Mouse (Mus musculus) layer of hippocampus, adult 8-10 months (tissue): Measurements from ENCODE around the gene Icmt. TPM values are rescaled to one million over a fixed set of nuclear protein-coding genes. Genes with fewer than 3 reads are reported as not detected.

Experiments used
- DNase-seq, 2 experiments: peaks; one replicate each; pipeline ENCODE4 v3.0.0; 2022; ENCODE audit warnings: low spot score in 2 of 2
- total RNA-seq, 4 experiments: library from RNA; stranded (reverse); gene quantifications; 2 replicates each; pipeline ENCODE4 v1.2.4; 2022

The Icmt gene
- total RNA-seq, 4 experiments from 2014 or later = 38.0 to 52.1 (median 47.0) TPM

- DNase-seq = peak in 1 of 2 experiments; percentile 50
These were observed 41.6 kb downstream of the Icmt start, which contains the start of gene Chd5 for GRCm38 (mm10) chr4:152338419-152339292. Chd5 (plus strand) TSS chr4:152338651.

- DNase-seq = no peak
These were observed 42.3 kb downstream of the Icmt start for GRCm38 (mm10) chr4:152339293-152339790.

- no peak for DNase-seq
These were observed 43.7 kb downstream of the Icmt start for GRCm38 (mm10) chr4:152340584-152341284.

- DNase-seq = no peak
These were observed 46.3 kb downstream of the Icmt start for GRCm38 (mm10) chr4:152343296-152343695.

GRCm38 (mm10) chr4:152344651-152345050 is 47.6 kb downstream of the Icmt start:
- DNase-seq = no peak

- DNase-seq = peak in 1 of 2 experiments; percentile 59
These were observed 48.3 kb downstream of the Icmt start for GRCm38 (mm10) chr4:152345120-152345889.

- DNase-seq = peak; percentile 69 to 72
These were observed 52.9 kb downstream of the Icmt start for GRCm38 (mm10) chr4:152349837-152350381.

GRCm38 (mm10) chr4:152350722-152351421 is 53.8 kb downstream of the Icmt start:
- DNase-seq = no peak

GRCm38 (mm10) chr4:152351422-152352305 is 54.6 kb downstream of the Icmt start:
- no peak for DNase-seq

- DNase-seq = no peak
These were observed 57.0 kb downstream of the Icmt start for GRCm38 (mm10) chr4:152353886-152354637.

- no peak for DNase-seq
These were observed 58.6 kb downstream of the Icmt start for GRCm38 (mm10) chr4:152355672-152356071.

Other genes starting within 250 kb of the Icmt start
- gene Plekhg5, start 224.7 kb upstream of the Icmt start, total RNA-seq = 100 to 1,000 TPM; 123 to 164 (median 145) TPM
- gene Tnfrsf25, start 181.3 kb upstream of the Icmt start, total RNA-seq = 10 to 100 TPM; 19.8 to 71.6 (median 34.1) TPM
- gene Espn, start 144.9 kb upstream of the Icmt start, total RNA-seq = 1 to 10 TPM; 2.9 to 3.0 (median 3.0) TPM
- not detected for gene Hes2, start 138.4 kb upstream of the Icmt start, total RNA-seq
- gene Acot7, start 119.1 kb upstream of the Icmt start, total RNA-seq = 100 to 1,000 TPM; 297 to 327 (median 321) TPM
- gene Gpr153, start 23.0 kb upstream of the Icmt start, total RNA-seq = 1 to 10 TPM; 5.9 to 7.2 (median 6.6) TPM
- not detected for gene Hes3, start 5.6 kb upstream of the Icmt start, total RNA-seq
- 10 to 100 TPM; 11.3 to 16.5 (median 13.8) TPM for gene Rnf207, start 21.8 kb downstream of the Icmt start, total RNA-seq
- 100 to 1,000 TPM; 161 to 249 (median 201) TPM for gene Rpl22, start 28.5 kb downstream of the Icmt start, total RNA-seq
- 100 to 1,000 TPM; 123 to 147 (median 134) TPM for gene Chd5, start 41.4 kb downstream of the Icmt start, total RNA-seq
- 10 to 100 TPM; 27.9 to 32.3 (median 29.3) TPM for gene Nphp4, start 179.5 kb downstream of the Icmt start, total RNA-seq
- 100 to 1,000 TPM; 669 to 725 (median 678) TPM for gene Kcnab2, start 180.6 kb downstream of the Icmt start, total RNA-seq